Mouse (Mus musculus): ENCODE measurements around the gene Thoc6.

Gene Thoc6

DNA sequence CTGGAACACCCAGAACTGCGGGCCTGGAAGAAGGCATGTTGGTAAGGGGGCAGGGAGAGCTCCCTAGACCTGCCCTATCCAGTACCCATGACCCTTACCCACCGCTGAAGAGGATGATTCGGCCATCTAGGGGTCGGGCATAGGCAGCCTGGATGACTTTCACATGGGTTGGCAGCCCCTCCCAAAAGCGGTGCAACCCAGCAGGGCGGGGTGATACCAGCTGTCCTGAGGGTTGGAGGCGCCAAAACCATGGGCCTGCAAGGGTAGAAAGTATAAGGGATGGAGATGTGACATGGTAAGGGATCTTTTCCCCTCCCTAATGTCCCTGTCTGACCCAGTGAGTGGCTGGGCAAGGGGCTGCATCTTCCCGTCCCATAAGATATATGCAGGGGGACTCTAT is 42.4 kb downstream of the Thoc6 start:
- no peak for DNase-seq (ENCODE audit: low read depth in 1 of 2, low spot score in 2 of 2)

DNA sequence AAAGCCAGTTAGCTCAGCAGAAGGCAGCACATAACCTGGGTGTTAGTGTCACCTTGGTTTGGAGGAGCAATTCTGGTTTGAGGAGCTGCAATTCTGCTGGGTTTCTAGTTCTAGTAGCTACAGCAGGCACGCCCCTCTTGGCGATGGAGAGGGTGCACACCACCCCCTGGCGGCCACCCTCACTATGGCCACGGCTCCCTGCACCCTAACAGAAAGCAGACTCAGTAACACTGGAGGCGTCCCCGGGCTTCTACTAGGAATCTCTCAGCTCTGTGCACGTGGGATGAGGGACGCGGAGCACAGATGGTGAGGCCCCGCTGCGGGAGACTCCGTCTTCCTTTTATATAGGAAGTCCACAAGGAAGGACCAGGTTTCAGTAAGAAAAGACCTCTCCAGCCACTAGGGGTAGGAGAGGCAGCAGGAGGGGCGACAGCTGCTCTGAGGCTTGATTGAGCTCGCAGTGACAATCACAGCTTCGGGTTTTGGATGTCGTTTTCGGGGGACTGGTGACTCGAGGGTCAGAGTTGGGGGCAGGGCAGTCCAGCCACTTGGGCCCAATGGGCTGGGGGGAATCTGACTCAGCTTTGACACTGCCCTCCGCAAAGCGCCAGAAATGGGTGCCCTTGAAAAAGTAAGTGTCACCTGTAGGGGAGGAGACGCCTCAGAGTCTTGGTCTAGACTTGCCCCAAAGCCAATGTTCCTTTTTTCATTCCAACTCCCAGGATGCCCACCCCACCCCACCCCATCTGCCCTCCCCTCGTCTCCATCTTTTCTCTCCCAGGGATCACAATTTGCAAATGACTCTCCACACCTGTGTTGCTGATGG is 43.3 kb downstream of the Thoc6 start:
- peak; percentile 24 to 58 for DNase-seq (ENCODE audit: low read depth in 1 of 2, low spot score in 2 of 2)

DNA sequence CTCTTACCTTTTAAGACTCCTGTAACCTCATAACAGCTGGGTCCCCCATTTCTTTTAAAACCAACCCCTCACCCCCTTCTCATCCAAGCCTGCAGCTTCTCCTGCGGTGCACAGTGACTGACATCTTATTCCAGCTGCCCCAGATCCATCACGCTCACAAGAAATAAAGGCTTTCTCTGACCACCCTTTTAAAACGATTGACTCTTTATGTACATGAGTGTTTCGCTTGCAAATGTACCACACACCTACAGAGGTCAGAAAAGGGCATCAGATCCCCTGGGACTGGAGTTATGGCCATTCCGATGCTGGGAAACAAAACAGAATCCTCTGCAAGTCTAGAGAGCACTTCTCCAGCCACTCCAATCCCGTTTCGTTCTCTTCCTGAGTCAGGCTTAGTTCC is 45.9 kb downstream of the Thoc6 start:
- DNase-seq (ENCODE audit: low read depth in 1 of 2, low spot score in 2 of 2) = no peak

DNA sequence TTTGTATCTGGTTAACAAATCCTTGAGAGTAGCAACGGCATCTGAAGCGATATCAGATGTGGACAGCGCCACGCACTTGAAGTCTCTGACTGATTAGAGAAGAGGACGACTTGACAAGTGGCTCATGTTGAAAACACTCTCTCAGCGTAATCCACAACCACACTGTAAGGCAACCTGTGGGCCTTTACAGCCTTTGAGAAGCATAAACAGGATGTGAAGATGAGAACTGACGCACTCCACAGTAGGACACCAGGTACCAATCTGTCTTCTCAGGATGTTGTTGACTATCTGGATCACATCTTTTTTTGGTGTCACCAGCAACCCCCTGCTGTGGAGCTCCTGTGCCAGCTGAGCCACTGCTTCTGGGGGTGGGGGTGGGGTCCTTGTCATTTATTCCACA is 53.3 kb downstream of the Thoc6 start:
- no peak for DNase-seq (ENCODE audit: low read depth in 1 of 2, low spot score in 2 of 2)
